Mouse (Mus musculus): ENCODE data around the gene Bcl7c. TPM values are rescaled to one million over a fixed set of nuclear protein-coding genes. Genes with fewer than 3 reads are reported as not detected.
"Not testable (repeated sequence)": the region's sequence is repeated elsewhere in the genome, so short reads cannot be mapped to it uniquely, and the experiment has no call there.

The Bcl7c gene
- total RNA-seq (2014; fragmentation: Nextera tagmentation) = 84.1 and 94.3 TPM in 2 replicates
- 51.3 and 61.0 TPM in 2 replicates for total RNA-seq (2017)

DNA sequence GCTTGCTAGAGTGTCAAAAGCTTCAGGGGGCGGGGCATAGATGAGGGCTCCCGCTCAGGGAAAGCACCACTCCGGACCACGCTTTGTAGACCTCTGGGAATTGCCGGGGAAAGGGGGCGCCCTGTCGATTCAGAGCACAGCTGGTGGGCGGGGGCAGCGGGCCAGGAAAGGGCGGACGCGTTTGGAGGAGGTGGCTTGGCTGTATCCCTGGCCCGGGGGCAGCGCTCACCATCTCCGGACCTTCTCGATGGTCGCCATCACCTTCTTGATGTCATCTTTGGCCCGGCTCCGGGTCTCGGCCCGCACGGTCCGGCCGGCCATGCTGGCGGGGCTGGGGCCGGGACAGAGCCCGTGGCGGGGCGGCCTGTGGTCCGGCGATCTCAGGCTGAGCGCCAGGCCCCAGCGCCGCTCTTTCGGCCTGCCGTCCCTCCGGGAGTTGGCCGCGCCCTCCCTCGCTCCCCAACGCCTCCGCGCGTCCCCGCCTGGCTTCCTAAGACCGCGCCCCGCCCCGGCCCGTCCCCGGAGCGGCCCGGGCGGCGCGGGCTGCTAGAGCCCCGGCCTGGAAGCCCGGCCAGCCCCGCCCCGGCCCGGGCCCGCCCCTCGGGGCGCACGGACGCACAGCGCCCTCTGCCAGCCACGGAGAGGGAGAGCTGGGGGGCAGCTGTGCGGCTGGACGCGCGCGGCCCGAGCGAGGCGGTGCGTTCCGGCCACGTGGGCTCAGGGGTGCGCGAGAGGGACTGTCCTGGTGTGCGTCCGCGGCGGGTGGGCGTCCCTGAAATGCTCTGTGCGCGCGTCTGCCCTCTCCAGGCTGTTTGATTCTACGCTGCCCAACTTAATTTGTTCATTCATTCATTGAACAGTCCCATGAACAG lies at the start of gene Bcl7c:
Gene Bcl7c, minus strand, starts transcription at position 727 of the 872 bp plus-strand sequence.
- peak; percentile 77 for ATAC-seq (replicated peaks; ENCODE audit: low FRiP score, low TSS enrichment, poor library complexity, severe bottlenecking)

DNA sequence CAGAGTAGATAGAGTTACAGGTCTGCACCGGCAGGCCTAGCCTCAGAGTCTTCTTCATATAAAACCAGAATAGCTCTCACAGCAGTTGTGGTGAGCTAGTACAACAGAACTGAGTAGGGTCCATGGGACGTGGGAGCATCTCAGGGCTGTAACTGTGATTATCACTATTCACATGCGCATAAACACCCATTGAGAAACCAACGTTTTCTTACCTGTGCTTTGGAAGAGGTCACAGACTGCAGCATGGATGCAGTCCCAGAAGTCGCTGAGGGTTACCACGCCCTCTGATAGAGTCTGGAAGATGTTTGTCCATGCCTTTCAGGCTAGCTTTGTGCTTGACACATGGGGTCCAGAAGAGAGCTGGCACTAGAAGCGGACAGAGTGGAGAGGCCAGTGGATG lies 45.0 kb upstream of the Bcl7c start:
- ATAC-seq (replicated peaks; ENCODE audit: low FRiP score, low TSS enrichment, poor library complexity, severe bottlenecking) = no peak

DNA sequence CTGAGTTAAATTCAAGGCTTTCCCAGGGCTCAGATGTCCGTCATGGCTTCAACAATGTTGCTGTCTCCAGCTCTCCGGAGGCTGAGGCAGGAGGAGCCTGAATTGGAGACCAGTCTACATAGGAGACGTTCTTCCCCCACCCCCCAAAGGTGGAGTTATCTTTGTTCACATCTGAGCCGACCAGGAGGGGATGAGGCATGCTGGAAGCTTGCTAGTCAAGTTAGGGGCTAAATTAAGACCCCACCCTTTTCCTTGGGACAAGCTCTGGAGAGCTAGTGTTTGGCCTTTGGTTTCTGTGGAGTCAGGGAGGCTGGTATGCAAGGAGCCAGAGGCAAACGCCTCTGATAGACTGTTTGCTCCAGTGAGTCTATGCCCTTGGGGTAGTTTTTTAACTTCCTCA lies 44.4 kb upstream of the Bcl7c start:
- no peak for ATAC-seq (replicated peaks; ENCODE audit: low FRiP score, low TSS enrichment, poor library complexity, severe bottlenecking)

DNA sequence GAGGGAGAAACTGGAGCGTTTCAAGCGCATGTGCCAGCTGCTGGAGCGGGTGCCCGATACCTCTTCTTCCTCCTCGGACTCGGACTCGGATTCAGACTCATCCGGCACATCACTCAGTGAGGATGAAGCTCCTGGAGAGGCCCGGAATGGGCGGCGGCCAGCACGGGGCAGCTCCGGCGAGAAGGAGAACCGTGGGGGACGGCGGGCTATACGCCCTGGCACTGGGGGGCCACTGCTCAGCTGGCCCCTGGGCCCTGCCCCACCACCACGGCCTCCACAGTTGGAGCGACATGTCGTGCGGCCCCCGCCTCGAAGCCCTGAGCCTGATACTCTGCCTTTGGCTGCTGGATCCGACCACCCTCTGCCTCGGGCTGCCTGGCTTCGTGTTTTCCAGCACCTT lies 43.3 kb upstream of the Bcl7c start:
- ATAC-seq (replicated peaks; ENCODE audit: low FRiP score, low TSS enrichment, poor library complexity, severe bottlenecking) = no peak

DNA sequence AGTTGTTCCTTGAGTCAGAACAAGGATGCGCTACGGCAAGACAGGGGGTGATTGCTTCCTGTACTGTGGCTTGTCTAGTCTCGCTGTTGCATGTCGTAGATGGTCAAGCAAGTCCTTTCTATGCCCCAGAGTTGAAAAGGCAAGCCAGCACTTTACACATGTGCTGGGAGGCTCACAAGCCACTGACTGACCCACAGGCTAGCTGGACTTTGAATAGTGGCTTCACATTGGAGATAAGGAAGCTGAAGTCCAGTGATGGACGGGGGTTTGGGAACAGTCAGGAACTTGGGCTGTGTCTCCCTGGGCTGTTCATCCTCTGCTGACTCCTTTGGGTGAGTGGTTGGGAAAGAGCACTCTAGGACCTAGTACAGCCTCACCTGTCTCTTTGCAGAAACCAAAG lies 42.9 kb upstream of the Bcl7c start:
- no peak for ATAC-seq (replicated peaks; ENCODE audit: low FRiP score, low TSS enrichment, poor library complexity, severe bottlenecking)

DNA sequence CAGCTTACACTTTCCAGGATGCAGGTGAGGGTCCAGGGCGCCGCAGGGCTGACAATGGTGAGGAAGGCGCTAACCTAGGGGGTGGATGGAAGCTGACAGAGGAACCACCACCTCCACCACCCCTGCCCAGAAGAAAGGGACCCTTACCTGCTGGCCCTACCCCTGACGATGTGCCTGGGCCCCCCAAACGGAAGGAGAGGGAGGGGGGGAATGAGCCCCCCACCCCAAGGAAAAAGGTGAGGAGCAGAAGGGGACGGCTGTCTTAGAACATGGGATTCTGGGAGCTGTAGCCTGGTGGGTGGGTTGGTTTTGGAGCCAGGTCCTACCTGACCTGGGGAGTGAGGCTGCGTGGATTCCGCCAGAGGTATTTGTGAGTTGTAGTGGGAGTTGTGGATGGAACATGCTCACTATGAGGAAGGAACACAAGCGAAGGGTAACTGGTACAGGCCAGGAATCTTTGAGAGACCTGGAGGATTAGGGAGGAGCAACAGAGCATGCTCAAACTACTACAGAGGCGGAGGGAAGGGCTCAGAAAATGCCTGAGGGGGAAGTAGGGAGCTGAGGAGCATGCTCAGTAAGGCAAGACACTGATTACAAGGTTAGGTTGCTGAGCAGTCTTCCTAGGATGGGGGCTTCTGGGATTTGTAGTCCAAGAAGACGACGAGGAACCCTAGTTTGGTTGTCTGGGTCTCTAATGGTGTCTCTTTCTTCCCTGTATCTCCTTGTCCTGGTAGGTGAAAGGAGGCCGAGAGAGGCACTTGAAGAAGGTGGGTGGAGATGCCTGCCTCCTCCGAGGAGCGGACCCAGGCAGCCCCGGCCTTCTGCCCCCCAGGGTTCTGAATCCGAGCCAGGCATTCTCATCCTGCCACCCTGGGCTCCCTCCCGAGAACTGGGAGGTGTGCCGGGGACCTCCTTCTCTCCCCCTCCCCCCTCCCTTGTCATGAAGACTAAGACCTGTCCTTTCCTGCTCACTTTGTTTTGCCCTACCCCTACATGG lies 41.7 kb upstream of the Bcl7c start:
- no peak for ATAC-seq (replicated peaks; ENCODE audit: low FRiP score, low TSS enrichment, poor library complexity, severe bottlenecking)

DNA sequence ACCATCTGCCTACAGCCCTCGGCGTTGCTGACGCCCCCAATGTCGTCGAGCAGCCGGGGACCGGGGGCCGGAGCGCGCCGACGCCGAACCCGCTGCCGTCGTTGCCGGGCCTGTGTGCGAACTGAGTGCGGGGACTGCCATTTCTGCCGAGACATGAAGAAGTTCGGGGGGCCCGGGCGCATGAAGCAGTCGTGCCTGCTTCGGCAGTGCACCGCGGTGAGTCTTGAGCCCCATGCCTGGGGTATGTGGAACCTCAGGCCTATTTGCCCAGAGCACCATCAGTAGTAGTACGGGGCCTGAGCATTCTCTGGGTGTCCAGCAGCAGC lies 39.5 kb upstream of the Bcl7c start:
- ATAC-seq (replicated peaks; ENCODE audit: low FRiP score, low TSS enrichment, poor library complexity, severe bottlenecking) = no peak

DNA sequence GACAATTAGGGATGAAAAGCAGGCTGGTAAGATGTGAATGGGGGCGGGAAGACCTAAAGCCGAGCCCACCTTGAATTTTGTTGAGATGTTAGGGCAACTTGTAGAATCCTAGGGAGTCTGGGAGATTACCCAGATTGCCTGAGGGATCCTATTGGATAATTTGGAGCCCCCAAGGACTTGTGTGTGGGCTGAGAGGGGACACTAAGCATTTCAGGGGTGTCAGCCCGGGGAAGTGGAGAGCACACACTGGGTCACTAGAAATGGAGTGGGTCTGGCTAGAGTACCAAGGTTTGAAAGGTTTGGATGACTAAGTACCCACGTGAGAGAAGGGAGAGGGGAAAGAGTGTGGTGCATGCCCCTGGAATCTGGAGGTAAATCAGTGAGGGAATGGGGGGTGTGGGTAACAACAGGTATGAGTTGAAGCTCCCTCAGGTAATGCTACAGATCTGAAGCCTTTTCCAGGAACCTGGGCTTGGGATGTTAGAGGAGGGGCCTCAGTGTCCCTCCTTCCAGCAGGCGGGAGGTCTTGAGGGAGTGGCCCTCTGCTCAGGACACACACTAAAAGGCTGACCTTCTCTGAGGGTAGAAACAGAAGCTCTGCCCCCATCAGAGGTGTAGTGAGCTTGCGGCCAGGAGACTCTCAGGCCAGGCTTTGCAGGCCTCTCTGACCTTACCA lies 39.0 kb upstream of the Bcl7c start:
- no peak for ATAC-seq (replicated peaks; ENCODE audit: low FRiP score, low TSS enrichment, poor library complexity, severe bottlenecking)

DNA sequence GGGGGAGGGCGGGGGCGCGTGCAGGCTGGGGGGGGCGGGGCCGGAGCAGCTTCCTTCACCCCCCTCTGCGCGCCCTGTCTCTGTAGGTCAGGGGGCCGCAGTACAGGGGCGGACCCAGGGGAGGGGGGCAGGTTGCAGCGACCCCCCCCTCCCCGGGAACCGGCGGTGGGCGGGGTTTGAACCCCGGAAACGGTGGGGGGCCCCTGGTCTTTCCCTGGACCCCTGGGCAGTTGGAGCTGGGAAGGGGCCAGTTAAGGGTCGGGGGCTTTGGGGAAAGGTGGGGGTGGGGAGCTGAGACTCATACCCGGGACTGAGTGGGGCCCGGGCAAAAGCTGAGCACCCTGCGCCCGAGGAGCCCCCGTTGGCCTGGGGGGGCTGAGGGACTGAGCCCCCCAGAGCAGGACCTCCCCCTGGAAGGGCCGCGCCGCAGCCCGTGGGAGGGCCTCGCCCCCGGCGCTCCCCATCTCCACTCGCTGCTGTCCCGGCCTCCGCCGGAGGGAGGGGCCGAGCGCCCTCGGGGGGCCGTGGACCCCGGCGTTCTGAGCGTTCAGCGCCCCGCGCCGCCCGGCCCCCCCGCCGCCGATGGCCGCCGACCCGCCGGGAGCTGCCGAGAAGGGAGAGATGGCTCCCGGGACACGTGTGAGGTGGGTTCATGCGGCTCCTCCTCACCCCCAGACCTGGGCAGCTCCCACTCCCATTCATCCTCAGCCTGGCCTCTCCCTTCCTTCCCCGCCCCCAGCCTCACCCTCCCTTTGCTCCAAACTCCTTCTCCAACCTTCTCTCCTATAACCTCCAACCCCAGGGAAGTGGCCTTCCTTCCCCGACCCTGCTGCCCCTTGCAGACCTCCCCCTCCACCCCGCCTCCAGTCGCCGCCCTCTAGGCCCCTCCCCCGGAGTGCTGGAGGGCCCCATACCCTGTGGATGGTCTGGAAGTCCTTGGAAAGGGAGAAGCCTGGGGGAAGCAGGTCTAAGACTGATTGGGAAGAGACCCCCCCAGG lies 38.1 kb upstream of the Bcl7c start:
- no peak for ATAC-seq (replicated peaks; ENCODE audit: low FRiP score, low TSS enrichment, poor library complexity, severe bottlenecking)

DNA sequence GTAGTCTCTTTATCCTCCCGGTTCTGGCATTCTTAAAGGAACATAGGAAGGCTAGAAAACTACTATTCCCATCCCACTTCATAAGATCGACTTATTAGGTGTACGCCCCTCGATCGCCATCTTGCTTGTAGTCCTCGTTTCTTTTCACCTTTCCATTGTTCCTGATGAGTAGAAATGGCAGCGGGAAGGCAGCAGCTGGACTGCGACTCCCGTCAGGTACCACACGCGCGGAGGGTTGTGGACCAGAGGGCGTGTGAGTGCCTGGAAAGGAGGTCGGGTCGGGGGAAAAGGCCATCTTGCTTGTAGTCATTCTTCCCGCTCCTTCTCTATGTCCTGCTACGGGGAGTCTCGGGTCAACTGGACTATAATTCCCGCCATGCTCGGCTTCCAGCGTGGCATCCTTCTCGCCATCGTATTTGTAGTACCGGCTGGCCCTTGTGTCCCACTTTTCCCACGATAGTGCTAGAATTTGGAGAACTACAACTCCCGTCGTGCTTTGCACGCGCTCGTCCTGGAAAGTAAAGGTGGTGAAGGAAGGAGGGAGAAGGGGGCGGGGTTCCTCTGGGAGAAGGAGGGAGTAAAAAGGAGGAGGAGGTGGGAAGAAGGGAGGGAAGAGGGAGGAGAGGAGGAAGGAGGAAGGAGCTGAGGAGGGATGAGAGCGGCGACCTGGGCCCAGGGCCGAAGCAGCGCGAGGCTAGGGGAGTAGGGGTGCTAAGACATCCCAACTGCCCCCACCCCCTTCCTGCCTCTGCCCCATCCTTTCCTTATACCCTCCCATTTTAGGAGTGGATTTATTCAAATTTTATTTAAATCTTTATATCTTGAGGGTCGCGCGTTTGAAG lies 37.1 kb upstream of the Bcl7c start:
- peak; percentile 58 for ATAC-seq (replicated peaks; ENCODE audit: low FRiP score, low TSS enrichment, poor library complexity, severe bottlenecking)

DNA sequence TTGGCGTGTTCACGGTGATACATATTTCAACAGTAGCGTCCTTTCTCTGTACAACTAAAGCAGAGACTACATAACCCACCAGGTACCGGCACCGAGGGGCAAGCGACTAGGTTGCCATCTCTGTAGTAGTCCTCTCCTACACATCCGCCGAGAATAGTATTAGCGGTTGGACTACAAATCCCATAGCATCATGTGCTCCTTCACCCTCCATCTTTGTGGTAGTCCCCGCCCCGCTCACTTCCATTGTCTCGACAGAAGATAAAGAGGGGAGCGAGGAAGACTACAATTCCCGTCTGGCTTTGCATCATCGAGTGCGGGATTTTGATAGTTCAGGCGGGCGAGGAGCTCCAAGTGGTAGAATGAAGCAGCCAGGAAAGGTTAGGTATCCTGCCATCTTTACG lies 36.5 kb upstream of the Bcl7c start:
- peak; percentile 86 for ATAC-seq (replicated peaks; ENCODE audit: low FRiP score, low TSS enrichment, poor library complexity, severe bottlenecking)

DNA sequence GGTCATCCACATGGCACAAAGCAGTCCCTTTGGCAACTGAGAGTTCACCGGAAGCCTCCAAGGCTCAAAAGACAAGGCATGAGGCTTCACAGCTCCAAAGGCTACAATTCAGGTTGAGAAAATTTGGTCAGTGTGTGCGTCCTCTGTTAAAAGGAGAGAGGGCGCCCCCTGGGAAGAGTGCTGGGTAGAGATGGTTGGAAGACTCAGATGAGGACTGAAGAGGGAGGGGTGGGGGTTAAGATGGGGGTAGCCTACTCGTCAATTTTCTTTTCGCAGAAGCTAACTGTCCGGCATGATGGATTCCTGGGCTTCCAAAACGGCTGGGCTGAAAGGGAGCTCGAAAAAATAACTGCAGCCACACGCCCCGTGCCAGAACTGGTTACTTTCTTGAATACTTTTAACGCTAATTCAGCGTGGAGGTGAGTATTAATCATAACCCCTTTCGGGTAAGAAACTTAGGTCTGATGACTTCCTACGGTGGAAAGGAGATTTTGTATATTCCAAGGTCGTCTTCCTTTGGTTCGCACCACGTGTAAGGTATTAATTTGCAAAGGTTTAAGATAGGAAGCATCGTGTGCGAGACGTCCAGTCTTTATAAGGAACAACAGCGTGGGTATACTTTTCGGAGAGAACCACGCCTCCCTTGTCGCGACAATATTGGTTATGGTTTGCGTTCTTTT lies 35.8 kb upstream of the Bcl7c start, which contains the start of gene Fbxl19:
Gene Fbxl19, plus strand, starts transcription at position 178 of the 680 bp plus-strand sequence.
- no peak; the same call in 1 of the 2 replicates for ATAC-seq (replicated peaks; ENCODE audit: low FRiP score, low TSS enrichment, poor library complexity, severe bottlenecking)

DNA sequence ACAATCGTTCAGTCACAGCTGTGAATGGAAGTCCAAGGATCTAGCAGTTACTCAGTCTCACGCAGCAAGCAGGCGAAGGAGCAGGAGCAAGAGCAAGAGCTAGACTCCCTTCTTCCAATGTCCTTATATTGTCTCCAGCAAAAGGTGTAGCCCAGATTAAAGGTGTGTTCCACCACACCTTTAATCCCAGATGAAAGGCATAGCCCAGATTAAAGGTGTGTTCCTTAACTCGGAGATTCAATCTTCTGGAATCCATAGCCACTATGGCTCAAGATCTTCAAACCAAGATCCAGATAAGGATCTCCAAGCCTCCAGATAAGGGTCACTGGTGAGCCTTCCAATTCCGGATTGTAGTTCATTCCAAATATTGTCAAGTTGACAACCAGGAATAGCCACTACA lies 23.3 kb upstream of the Bcl7c start, which contains the start of gene Ctf2:
Gene Ctf2, minus strand, starts transcription at position 101 of the 400 bp plus-strand sequence.
- ATAC-seq (replicated peaks; ENCODE audit: low FRiP score, low TSS enrichment, poor library complexity, severe bottlenecking) = not testable (repeated sequence)

DNA sequence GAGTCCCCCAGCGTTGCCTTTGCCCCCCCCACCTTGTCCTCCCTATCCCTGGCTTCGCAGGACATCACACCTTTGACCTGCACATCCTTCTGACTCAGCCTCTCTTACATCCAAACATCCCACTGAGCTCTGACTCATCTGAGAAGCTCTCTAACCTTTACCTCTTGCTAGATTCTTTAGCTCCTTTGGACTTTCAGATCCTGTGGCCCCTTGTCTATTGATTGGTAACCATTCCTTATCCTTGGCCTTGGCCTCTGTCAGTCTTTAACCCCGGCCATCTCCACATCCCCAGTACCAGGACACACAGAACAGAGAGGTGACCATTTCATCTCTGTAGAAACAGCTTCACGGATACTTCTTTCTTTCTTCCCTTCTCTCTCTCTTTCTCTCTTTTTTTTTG lies 21.4 kb upstream of the Bcl7c start:
- ATAC-seq (replicated peaks; ENCODE audit: low FRiP score, low TSS enrichment, poor library complexity, severe bottlenecking) = no peak

DNA sequence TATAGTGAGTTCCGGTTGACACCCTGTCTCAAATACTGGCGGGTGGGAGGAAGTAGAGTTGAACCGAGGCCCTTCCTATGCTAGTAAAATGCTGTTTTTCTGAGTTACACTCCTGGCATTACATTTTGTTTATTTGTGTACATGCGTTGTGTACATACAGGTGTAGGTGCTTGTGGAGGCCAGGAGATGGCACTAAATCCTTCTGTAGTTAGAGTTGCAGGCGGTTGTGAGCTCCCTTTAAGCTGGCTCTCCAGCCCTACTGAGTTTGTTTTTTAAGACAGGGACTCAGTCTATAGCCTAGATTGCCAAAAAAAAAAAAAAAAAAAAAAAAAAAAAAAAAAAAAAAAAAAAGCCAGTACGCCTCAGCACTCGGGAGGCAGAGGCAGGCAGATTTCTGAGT lies 19.2 kb upstream of the Bcl7c start:
- ATAC-seq (replicated peaks; ENCODE audit: low FRiP score, low TSS enrichment, poor library complexity, severe bottlenecking) = peak; percentile 41; the same call in 1 of the 2 replicates

DNA sequence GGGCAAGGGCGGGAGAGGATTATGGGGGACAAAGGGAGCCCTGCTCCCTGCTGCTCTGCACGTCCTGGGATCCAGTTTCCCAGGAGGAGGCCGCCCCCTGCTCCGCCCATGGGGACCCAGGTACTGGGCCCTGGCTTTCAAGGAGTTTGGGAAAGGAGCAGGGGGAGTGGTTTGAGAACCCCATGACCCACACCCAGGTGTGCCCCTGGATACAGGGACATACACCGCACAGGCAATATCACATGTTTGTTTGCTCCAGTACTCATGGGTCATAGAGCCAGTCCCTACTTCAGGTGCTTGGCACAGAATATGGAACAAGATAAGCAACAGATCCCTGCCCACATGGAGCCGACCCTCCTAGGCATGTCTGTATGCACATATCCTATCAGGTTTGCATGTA lies 17.2 kb upstream of the Bcl7c start:
- ATAC-seq (replicated peaks; ENCODE audit: low FRiP score, low TSS enrichment, poor library complexity, severe bottlenecking) = no peak

DNA sequence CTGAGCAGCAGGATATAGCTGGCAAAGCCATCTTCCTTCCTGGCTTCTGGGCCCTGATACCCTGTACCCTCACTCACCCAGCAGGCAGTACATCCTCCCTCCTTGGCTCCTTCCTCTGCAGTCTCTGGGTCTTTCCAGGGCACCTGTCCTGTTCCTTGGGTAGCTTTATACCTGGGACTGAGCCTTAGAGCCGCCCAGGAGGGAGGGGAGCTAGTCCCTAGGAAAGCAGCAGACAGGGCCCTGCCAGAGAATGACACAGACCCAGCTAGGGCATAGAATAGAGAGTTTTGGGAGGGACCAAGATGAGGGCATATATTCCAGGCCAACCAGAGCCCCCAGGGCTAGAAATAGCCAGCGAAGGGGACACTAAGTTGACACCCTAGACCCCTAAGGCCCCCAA lies 16.8 kb upstream of the Bcl7c start:
- ATAC-seq (replicated peaks; ENCODE audit: low FRiP score, low TSS enrichment, poor library complexity, severe bottlenecking) = no peak
